Mouse (Mus musculus): ENCODE data around the gene Klhl9. TPM values are rescaled to one million over a fixed set of nuclear protein-coding genes. Genes with fewer than 3 reads are reported as not detected.

Gene Klhl9
- total and polyA plus RNA-seq, 2 experiments from 2014 or later, result 73.1 to 140 TPM

- H3K27ac ChIP-seq, result no peak overlapping the region
- no peaks in the 10 kb centered on the region for H3K36me3 ChIP-seq (ENCODE audit: insufficient read depth, low read length)
- H3K27me3 ChIP-seq (ENCODE audit: insufficient read depth, low read length), result no peaks in the 10 kb centered on the region
- DNase-seq (ENCODE audit: low spot score) (peak; percentile 43), ATAC-seq (no peak)
- WGBS, result 52% methylated on average over 8 of the region's 8 CpGs
- H3K9me3 ChIP-seq (ENCODE audit: low read length), result no peaks in the 10 kb centered on the region
- no peak overlapping the region for H3K9ac ChIP-seq (replicated peaks; ENCODE audit: low read length)
- no peak overlapping the region for H3K4me3 ChIP-seq (ENCODE audit: low read length)
- TF ChIP-seq CTCF (IDR thresholded peaks at IDR 0.05; ENCODE audit: low read depth), result peak; percentile 63
- no peaks in the 10 kb centered on the region for H3K4me1 ChIP-seq (ENCODE audit: insufficient read depth, low read length)
- H3K4me2 ChIP-seq (ENCODE audit: low read depth, low read length), result no peak overlapping the region
These were observed 41.9 kb downstream of the Klhl9 start for GRCm38 (mm10) chr4:88680362-88680761.

GRCm38 (mm10) chr4:88676824-88677223 lies 45.4 kb downstream of the Klhl9 start, which contains the start of gene Ifna16:
Gene Ifna16, minus strand, starts transcription at chr4:88676924.
- WGBS, result 87% methylated on average over 1 of the region's 1 CpGs
- TF ChIP-seq CTCF (IDR thresholded peaks at IDR 0.05; ENCODE audit: low read depth), result no peak

More at GRCm38 (mm10) chr4:88676824-88677223, 45.4 kb downstream of the Klhl9 start, which contains the start of gene Ifna16:
- H3K9ac ChIP-seq (replicated peaks; ENCODE audit: low read length), result no peak within 1 kb of the TSS
- H3K4me2 ChIP-seq (ENCODE audit: low read depth, low read length), result no peak within 1 kb of the TSS
- no peaks in the 10 kb centered on the region for H3K36me3 ChIP-seq (ENCODE audit: insufficient read depth, low read length)
- DNase-seq (ENCODE audit: low spot score) (no peak), ATAC-seq (no peak)
- H3K9me3 ChIP-seq (ENCODE audit: low read length), result no peaks in the 10 kb centered on the region
- no peaks in the 10 kb centered on the region for H3K4me1 ChIP-seq (ENCODE audit: insufficient read depth, low read length)
- H3K27ac ChIP-seq, result no peak within 1 kb of the TSS
- no peaks in the 10 kb centered on the region for H3K27me3 ChIP-seq (ENCODE audit: insufficient read depth, low read length)
- H3K4me3 ChIP-seq (ENCODE audit: low read length), result no peak within 1 kb of the TSS

Other genes starting within 250 kb of the Klhl9 start
Only the 30 nearest of the 32 such genes appear.
- gene Ifna14, start 150.7 kb downstream of the Klhl9 start, total RNA-seq (2014; rRNA removed), result not detected in 2 replicates
- not detected in 2 replicates for gene Ifna14, start 150.7 kb downstream of the Klhl9 start, polyA plus RNA-seq (2015; fragmentation: Nextera tagmentation; extraction: Ambion mirVana)
- gene Ifna9, start 130.1 kb downstream of the Klhl9 start, total RNA-seq (2014; rRNA removed), result not detected in 2 replicates
- gene Ifna9, start 130.1 kb downstream of the Klhl9 start, polyA plus RNA-seq (2015; fragmentation: Nextera tagmentation; extraction: Ambion mirVana), result not detected in 2 replicates
- gene Ifna12, start 119.1 kb downstream of the Klhl9 start, total RNA-seq (2014; rRNA removed), result not detected in 2 replicates
- gene Ifna12, start 119.1 kb downstream of the Klhl9 start, polyA plus RNA-seq (2015; fragmentation: Nextera tagmentation; extraction: Ambion mirVana), result not detected in 2 replicates
- not detected in 2 replicates for gene C87499, start 88.1 kb downstream of the Klhl9 start, total RNA-seq (2014; rRNA removed)
- not detected in 2 replicates for gene C87499, start 88.1 kb downstream of the Klhl9 start, polyA plus RNA-seq (2015; fragmentation: Nextera tagmentation; extraction: Ambion mirVana)
- gene Ifna13, start 78.0 kb downstream of the Klhl9 start, total RNA-seq (2014; rRNA removed), result not detected in 2 replicates
- gene Ifna13, start 78.0 kb downstream of the Klhl9 start, polyA plus RNA-seq (2015; fragmentation: Nextera tagmentation; extraction: Ambion mirVana), result not detected in 2 replicates
- not detected in 2 replicates for gene Ifna16, start 45.5 kb downstream of the Klhl9 start, total RNA-seq (2014; rRNA removed)
- gene Ifna16, start 45.5 kb downstream of the Klhl9 start, polyA plus RNA-seq (2015; fragmentation: Nextera tagmentation; extraction: Ambion mirVana), result not detected in 2 replicates
- gene Ifna2, start 38.6 kb downstream of the Klhl9 start, total RNA-seq (2014; rRNA removed), result not detected in 2 replicates
- gene Ifna2, start 38.6 kb downstream of the Klhl9 start, polyA plus RNA-seq (2015; fragmentation: Nextera tagmentation; extraction: Ambion mirVana), result not detected in 2 replicates
- not detected in 2 replicates for gene Ifnab, start 31.1 kb downstream of the Klhl9 start, total RNA-seq (2014; rRNA removed)
- gene Ifnab, start 31.1 kb downstream of the Klhl9 start, polyA plus RNA-seq (2015; fragmentation: Nextera tagmentation; extraction: Ambion mirVana), result not detected in 2 replicates
- 0.18 and 2.2 TPM in 2 replicates for gene Gm26566, start 660 bp downstream of the Klhl9 start, total RNA-seq (2014; rRNA removed)
- gene Gm26566, start 660 bp downstream of the Klhl9 start, polyA plus RNA-seq (2015; fragmentation: Nextera tagmentation; extraction: Ambion mirVana), result 1.4 and 1.5 TPM in 2 replicates
- gene Gm13271, start 32.4 kb upstream of the Klhl9 start, total RNA-seq (2014; rRNA removed), result not detected in 2 replicates
- not detected in 2 replicates for gene Gm13271, start 32.4 kb upstream of the Klhl9 start, polyA plus RNA-seq (2015; fragmentation: Nextera tagmentation; extraction: Ambion mirVana)
- gene Gm13283, start 37.7 kb upstream of the Klhl9 start, total RNA-seq (2014; rRNA removed), result not detected in 2 replicates
- not detected in 2 replicates for gene Gm13283, start 37.7 kb upstream of the Klhl9 start, polyA plus RNA-seq (2015; fragmentation: Nextera tagmentation; extraction: Ambion mirVana)
- gene Gm13290, start 51.4 kb upstream of the Klhl9 start, total RNA-seq (2014; rRNA removed), result not detected in 2 replicates
- not detected in 2 replicates for gene Gm13290, start 51.4 kb upstream of the Klhl9 start, polyA plus RNA-seq (2015; fragmentation: Nextera tagmentation; extraction: Ambion mirVana)
- not detected in 2 replicates for gene Gm13289, start 54.5 kb upstream of the Klhl9 start, total RNA-seq (2014; rRNA removed)
- gene Gm13289, start 54.5 kb upstream of the Klhl9 start, polyA plus RNA-seq (2015; fragmentation: Nextera tagmentation; extraction: Ambion mirVana), result not detected in 2 replicates
- gene Gm13272, start 57.4 kb upstream of the Klhl9 start, total RNA-seq (2014; rRNA removed), result not detected in 2 replicates
- not detected in 2 replicates for gene Gm13272, start 57.4 kb upstream of the Klhl9 start, polyA plus RNA-seq (2015; fragmentation: Nextera tagmentation; extraction: Ambion mirVana)
- not detected in 2 replicates for gene Ifnz, start 59.7 kb upstream of the Klhl9 start, total RNA-seq (2014; rRNA removed)
- gene Ifnz, start 59.7 kb upstream of the Klhl9 start, polyA plus RNA-seq (2015; fragmentation: Nextera tagmentation; extraction: Ambion mirVana), result not detected in 2 replicates
- not detected in 2 replicates for gene Gm13276, start 63.2 kb upstream of the Klhl9 start, total RNA-seq (2014; rRNA removed)
- not detected in 2 replicates for gene Gm13276, start 63.2 kb upstream of the Klhl9 start, polyA plus RNA-seq (2015; fragmentation: Nextera tagmentation; extraction: Ambion mirVana)
- not detected in 2 replicates for gene Gm13277, start 66.2 kb upstream of the Klhl9 start, total RNA-seq (2014; rRNA removed)
- gene Gm13277, start 66.2 kb upstream of the Klhl9 start, polyA plus RNA-seq (2015; fragmentation: Nextera tagmentation; extraction: Ambion mirVana), result not detected in 2 replicates
- gene Gm13278, start 69.1 kb upstream of the Klhl9 start, total RNA-seq (2014; rRNA removed), result not detected in 2 replicates
- not detected in 2 replicates for gene Gm13278, start 69.1 kb upstream of the Klhl9 start, polyA plus RNA-seq (2015; fragmentation: Nextera tagmentation; extraction: Ambion mirVana)
- gene Gm13275, start 72.0 kb upstream of the Klhl9 start, total RNA-seq (2014; rRNA removed), result not detected in 2 replicates
- gene Gm13275, start 72.0 kb upstream of the Klhl9 start, polyA plus RNA-seq (2015; fragmentation: Nextera tagmentation; extraction: Ambion mirVana), result not detected in 2 replicates
- not detected in 2 replicates for gene Gm13279, start 74.9 kb upstream of the Klhl9 start, total RNA-seq (2014; rRNA removed)
- gene Gm13279, start 74.9 kb upstream of the Klhl9 start, polyA plus RNA-seq (2015; fragmentation: Nextera tagmentation; extraction: Ambion mirVana), result not detected in 2 replicates
- gene Gm13285, start 77.2 kb upstream of the Klhl9 start, total RNA-seq (2014; rRNA removed), result not detected in 2 replicates
- gene Gm13285, start 77.2 kb upstream of the Klhl9 start, polyA plus RNA-seq (2015; fragmentation: Nextera tagmentation; extraction: Ambion mirVana), result 0.14 TPM in 1 of 2 replicates, not detected in the other
- gene Gm13287, start 80.8 kb upstream of the Klhl9 start, total RNA-seq (2014; rRNA removed), result not detected in 2 replicates
- gene Gm13287, start 80.8 kb upstream of the Klhl9 start, polyA plus RNA-seq (2015; fragmentation: Nextera tagmentation; extraction: Ambion mirVana), result not detected in 2 replicates
- not detected in 2 replicates for gene Gm13288, start 83.1 kb upstream of the Klhl9 start, total RNA-seq (2014; rRNA removed)
- not detected in 2 replicates for gene Gm13288, start 83.1 kb upstream of the Klhl9 start, polyA plus RNA-seq (2015; fragmentation: Nextera tagmentation; extraction: Ambion mirVana)
- gene Ifna7, start 93.8 kb upstream of the Klhl9 start, total RNA-seq (2014; rRNA removed), result not detected in 2 replicates
- not detected in 2 replicates for gene Ifna7, start 93.8 kb upstream of the Klhl9 start, polyA plus RNA-seq (2015; fragmentation: Nextera tagmentation; extraction: Ambion mirVana)
- not detected in 2 replicates for gene Ifna11, start 97.5 kb upstream of the Klhl9 start, total RNA-seq (2014; rRNA removed)
- not detected in 2 replicates for gene Ifna11, start 97.5 kb upstream of the Klhl9 start, polyA plus RNA-seq (2015; fragmentation: Nextera tagmentation; extraction: Ambion mirVana)
- not detected in 2 replicates for gene Ifna6, start 105.0 kb upstream of the Klhl9 start, total RNA-seq (2014; rRNA removed)
- not detected in 2 replicates for gene Ifna6, start 105.0 kb upstream of the Klhl9 start, polyA plus RNA-seq (2015; fragmentation: Nextera tagmentation; extraction: Ambion mirVana)
- gene Ifna5, start 113.1 kb upstream of the Klhl9 start, total RNA-seq (2014; rRNA removed), result not detected in 2 replicates
- gene Ifna5, start 113.1 kb upstream of the Klhl9 start, polyA plus RNA-seq (2015; fragmentation: Nextera tagmentation; extraction: Ambion mirVana), result not detected in 2 replicates
- gene Ifna4, start 119.4 kb upstream of the Klhl9 start, total RNA-seq (2014; rRNA removed), result not detected in 2 replicates
- not detected in 2 replicates for gene Ifna4, start 119.4 kb upstream of the Klhl9 start, polyA plus RNA-seq (2015; fragmentation: Nextera tagmentation; extraction: Ambion mirVana)
- not detected in 2 replicates for gene Ifna1, start 127.6 kb upstream of the Klhl9 start, total RNA-seq (2014; rRNA removed)
- gene Ifna1, start 127.6 kb upstream of the Klhl9 start, polyA plus RNA-seq (2015; fragmentation: Nextera tagmentation; extraction: Ambion mirVana), result not detected in 2 replicates
- not detected in 2 replicates for gene Ifne, start 157.7 kb upstream of the Klhl9 start, total RNA-seq (2014; rRNA removed)
- gene Ifne, start 157.7 kb upstream of the Klhl9 start, polyA plus RNA-seq (2015; fragmentation: Nextera tagmentation; extraction: Ambion mirVana), result not detected in 2 replicates

Measured in hindbrain, postnatal 0 days (tissue).